Mouse (Mus musculus) kidney, adult 18-20 months (tissue): ENCODE measurements around the gene Ccdc78.
A peak's percentile ranks its signal among the peaks of the same experiment; 100 is the strongest.
"Not testable (repeated sequence)": the region's sequence is repeated elsewhere in the genome, so short reads cannot be mapped to it uniquely, and the experiment has no call there.

Experiments used
- DNase-seq: peaks from one replicate; pipeline ENCODE4 v3.0.0; 2021

Gene Ccdc78

GRCm38 (mm10) chr17:25786280-25786679 lies at the start of gene Ccdc78:
Gene Ccdc78, plus strand, starts transcription at chr17:25786580.
- no peak for DNase-seq

DNA sequence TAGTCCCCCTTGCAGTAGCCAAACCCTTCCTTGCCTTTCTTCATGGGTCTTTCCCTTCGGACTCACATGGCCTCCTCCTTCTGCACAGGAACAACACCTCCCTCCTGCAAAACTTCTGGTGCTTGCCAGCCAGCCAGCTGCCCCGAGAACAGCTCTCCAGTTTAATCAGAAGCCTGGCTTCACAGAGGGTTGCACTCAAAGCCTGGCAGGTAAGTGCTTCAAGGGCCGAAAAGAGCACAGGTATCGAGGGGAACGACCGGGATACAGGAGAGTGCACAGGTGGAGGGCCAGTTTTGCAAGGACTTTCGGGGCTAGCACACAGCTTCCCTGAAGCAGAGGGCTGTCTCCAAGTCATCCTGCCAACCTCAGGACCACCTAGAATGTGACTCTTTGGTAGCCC lies 47.5 kb upstream of the Ccdc78 start:
- DNase-seq: no peak

DNA sequence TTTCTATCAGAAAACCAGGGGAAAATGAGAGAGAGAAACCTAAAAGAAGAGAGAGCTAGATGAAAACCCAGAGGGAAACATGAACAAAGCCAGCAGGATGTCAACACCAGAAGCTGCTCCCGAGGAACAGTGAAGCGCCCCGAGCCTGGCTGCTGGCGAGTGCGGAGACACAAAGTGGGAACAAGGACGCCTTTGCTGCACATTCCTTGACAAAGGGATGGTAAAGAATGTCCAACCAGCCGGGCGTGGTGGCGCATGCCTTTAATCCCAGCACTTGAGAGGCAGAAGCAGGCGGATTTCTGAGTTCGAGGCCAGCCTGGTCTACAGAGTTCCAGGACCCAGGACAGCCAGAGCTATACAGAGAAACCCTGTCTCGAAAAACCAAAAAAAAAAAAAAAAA lies 44.9 kb upstream of the Ccdc78 start:
- not testable (repeated sequence) for DNase-seq

GRCm38 (mm10) chr17:25743831-25744230 lies 42.5 kb upstream of the Ccdc78 start:
- no peak for DNase-seq

DNA sequence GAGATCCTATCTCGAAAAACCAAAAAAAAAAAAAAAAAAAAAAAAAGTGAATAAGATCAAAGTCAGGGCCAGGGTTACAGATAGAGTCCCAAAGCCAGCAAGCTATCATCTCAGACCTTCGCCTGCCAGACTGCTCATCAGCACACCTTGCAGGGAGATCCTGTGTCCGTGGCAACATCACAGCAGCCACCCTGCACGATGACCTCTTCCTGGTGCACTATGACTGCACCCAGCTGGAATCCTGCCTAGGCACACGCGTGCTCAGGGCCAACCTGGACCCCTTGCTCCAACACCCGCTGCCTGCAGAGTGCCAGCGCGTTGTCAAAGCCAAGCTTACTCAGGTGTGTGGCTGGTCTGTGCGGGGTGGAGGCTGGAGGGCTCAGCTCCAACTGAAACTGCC lies 42.1 kb upstream of the Ccdc78 start:
- DNase-seq: no peak

- DNase-seq: no peak
These were observed 38.1 kb upstream of the Ccdc78 start for GRCm38 (mm10) chr17:25748238-25748637.

- no peak for DNase-seq
These were observed 37.1 kb upstream of the Ccdc78 start for GRCm38 (mm10) chr17:25749314-25749713.

GRCm38 (mm10) chr17:25751446-25751845 lies 34.9 kb upstream of the Ccdc78 start:
- DNase-seq: peak; percentile 32

- no peak for DNase-seq
These were observed 32.1 kb upstream of the Ccdc78 start, which contains the start of gene Msln for GRCm38 (mm10) chr17:25754241-25754640. Gene Msln, minus strand, starts transcription at chr17:25754378.

GRCm38 (mm10) chr17:25755086-25755485 lies 31.3 kb upstream of the Ccdc78 start:
- DNase-seq: no peak

DNA sequence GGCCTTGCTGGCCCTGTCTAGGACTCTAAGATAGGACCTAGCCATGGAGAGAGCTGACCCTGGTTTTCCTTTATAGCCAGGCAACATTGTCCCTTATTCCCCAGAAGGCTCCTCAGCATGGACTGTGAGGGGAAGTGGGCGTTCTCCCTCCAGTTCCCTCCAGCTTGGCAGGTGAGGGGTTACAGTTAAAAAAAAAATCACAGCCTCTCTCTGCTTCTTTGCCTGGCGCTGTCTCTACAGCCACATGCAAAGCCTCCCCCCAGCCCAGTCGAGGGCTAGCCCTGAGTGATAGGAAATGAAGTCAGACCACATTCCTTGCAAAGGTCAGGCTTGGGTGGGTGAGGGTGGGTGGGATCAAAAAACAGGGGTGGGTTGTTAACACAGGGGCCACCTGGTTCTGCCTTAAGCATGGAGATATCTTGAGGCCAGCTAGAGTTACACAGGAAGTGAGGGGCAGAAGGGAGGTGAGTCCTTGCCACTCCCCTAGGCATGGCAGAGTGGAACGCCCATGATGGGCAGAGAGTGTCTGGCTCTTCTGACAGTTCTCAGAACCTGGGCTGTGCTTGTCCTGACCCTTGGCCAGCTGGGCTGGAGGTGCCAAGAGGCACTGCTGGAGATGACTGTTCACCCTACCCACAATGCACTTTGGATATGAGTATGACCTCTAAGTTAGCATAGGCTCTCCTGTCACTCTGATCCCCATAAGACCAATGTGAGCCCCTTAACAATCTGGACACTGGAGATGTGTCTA lies 30.6 kb upstream of the Ccdc78 start:
- DNase-seq: no peak

DNA sequence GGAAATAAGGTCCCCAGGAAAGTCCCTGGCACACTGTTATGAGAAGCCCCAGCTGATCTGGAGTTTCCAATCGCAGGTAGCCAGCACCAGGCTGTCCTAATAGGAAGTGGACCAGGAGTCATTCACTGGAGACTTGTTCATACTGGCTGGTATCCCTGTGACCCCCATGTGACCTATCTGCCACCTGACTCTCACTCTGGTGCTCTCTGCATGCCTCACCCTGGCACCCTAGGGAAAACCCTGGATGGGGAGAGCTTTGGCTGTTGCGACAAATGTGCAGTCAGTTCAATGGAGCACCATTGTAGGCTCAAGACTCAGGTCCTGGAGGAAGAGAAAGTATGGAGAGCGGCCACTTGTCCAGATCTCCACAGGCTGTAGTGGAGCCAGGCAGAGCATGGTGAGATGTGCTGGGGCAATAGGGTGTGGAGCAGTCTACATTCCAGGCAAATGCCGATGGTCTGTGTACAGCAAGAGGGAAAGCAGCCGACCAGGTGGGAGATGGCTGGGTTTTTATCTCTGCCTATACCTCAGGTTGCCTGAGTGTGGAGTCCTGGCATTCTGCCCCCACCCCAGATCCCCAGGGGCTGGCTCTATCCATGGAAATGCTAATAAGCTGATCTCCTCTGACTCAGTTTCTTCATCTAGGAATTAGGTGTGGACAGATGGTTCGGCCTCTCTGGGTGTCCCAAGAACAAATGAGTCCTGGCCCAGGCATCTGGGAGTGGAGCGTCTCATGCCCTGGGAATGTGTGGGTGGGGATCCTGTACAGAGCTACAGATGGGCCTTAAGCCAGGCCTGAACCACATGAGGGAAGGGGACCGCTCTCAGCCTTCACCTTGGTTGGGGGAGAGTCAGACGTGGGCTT lies 29.8 kb upstream of the Ccdc78 start:
- DNase-seq: no peak

DNA sequence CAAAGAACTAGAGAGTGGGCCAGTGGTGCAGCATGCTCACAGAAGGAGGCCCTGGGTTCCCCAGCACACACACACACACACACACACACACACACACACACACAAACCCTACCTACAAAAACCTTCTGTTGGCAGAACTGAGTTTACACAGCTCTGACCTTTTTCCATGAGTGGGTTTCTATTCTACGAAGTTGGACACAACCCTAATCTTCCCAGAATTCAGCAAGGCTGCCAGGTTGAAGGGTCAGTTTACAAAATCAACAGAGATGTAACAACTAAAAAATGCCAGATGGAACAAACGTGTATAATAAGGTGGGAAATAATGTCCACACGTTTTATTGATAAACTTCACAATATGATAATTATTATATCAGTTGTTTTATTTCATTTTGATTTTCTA lies 28.7 kb upstream of the Ccdc78 start:
- no peak for DNase-seq

GRCm38 (mm10) chr17:25760148-25760547 lies 26.2 kb upstream of the Ccdc78 start:
- no peak for DNase-seq

DNA sequence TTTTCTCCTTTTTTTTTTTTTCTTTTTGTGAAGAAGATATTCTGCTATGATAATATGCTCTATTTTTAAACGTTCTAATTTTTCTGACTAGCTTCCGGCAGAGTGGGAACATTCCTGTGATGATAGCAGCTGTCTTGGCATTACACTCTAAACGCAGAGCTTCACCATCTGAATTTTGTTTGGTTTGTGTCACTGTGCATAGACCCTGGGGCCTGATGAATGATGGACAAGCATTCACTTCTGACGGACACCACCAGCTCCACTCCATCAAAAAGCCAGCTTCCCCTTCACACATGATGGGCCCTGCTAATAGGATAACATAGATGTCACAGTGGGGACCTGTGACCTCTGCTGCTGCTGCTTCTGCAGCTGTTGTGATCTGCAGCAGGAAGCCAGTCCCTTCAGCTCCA lies 24.8 kb upstream of the Ccdc78 start:
- peak; percentile 11 for DNase-seq

- no peak for DNase-seq
These were observed 23.8 kb upstream of the Ccdc78 start for GRCm38 (mm10) chr17:25762591-25762990.

GRCm38 (mm10) chr17:25765886-25766285 lies 20.5 kb upstream of the Ccdc78 start:
- no peak for DNase-seq

DNA sequence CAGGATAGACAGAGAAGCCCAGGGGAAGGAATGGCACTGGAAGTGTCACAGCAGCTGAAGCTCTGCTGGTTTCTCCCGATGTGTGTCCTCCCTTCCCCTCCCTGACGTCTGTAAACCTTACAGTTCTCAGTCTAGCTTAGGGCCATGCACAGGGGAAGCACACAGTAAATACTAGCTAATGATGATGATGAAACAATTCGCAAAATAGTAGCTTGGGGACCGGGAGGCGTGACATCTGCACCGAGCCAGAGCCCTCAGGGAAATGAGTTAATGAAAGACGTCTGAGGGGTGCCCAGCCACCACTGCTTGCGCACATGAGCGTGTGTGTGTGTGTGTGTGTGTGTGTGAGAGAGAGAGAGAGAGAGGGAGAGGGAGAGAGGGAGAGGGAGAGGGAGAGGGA lies 17.0 kb upstream of the Ccdc78 start:
- DNase-seq: no peak

DNA sequence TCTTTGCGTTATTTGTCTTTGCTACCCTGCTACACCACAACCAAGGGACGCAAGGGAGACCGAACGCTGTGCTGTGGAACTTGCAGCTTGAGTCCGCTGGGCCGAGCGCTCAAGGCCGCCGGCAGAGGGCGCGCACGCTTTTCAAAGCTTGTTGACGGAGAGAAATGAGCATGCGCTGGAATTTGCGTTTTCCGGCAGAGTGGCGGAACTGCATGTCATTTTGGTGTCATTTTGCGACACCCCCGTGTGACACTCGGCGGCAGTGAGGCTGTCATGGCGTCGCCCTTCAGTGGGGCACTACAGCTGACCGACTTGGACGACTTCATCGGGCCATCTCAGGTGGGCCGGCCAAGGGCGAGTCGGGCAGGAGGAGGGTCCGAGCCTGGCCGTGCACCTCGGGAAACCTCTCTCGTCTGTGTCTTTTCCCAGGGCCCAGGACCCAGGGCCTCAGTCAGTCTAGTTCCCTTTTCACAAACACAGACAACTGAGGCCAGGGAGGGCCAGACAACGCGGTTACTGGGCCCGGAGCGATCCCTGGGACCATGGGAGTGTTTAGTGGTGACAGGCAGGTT lies 12.7 kb upstream of the Ccdc78 start, which contains the start of gene Narfl:
Narfl (plus strand) TSS at position 228 of the 572 bp plus-strand sequence.
- peak; percentile 97 for DNase-seq

- DNase-seq: peak; percentile 53
These were observed 10.9 kb upstream of the Ccdc78 start for GRCm38 (mm10) chr17:25775318-25776062.

DNA sequence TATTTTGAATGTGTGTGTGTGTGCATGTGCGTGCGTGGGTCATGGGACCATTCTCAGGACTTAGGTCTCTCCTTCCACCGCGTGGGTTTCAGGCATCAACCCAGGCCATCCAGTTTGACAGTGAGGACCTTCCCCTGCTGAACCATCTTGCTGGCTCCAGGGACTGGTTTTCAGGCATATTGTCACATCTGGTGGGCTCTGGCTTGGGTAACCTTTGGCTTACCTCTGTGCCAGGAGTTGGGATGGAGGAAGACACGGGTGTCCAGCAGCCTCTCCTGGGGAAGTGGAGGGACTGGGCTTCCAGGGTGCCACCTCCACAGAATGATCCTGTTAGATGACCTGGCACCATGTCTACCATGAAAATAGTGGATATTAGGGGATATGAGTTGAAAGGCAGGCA lies 8.4 kb upstream of the Ccdc78 start:
- DNase-seq: no peak

GRCm38 (mm10) chr17:25781339-25781738 lies 5.0 kb upstream of the Ccdc78 start:
- no peak for DNase-seq

DNA sequence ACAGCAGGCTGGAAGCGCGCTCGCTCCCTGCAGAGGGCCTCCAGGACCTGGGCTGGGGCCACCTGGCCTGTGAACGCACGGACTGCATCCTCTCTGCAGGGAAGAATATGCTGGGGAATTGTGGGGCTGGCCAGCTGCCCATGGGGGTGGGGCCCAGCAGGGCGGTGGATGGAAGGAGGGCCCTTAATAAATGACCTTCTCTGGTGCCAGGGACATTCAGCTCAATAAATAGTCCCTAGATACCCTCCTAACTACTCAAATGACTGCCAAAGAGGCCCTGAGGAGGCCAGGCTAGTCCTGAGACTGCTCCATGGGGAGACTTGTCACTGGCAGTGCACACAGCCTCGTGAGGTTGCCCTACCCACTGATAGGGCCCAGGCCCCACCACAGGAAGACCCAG lies 3.3 kb upstream of the Ccdc78 start:
- DNase-seq: peak; percentile 47
